Mouse (Mus musculus) midbrain, embryonic 12.5 days (tissue): ENCODE measurements at regions not wholly inside any gene's neighbourhood (a gene's known extent, or its start where the extent isn't known, plus 50 kb on each side); places are given as distances from the start of the nearest gene placed in this dataset.
"Not testable (repeated sequence)": the region's sequence is repeated elsewhere in the genome, so short reads cannot be mapped to it uniquely, and the experiment has no call there.

ENCODE experiments used
- ATAC-seq: fragments of 200-750 bp; cut with Nextera tagmentation; 2 replicates; pipeline ENCODE4 v1.8.0; 2017; ENCODE audit warnings: low read depth, moderate TSS enrichment, moderate library complexity; ENCODE audit not compliant: low FRiP score
- H3K27ac ChIP-seq: fragments of 300-500 bp; sonication (generic); replicated peaks from 2 replicates; pipeline ENCODE4 v1.5.1; 2016; ENCODE audit warnings: mild to moderate bottlenecking
- H3K27me3 ChIP-seq: fragments of 300-500 bp; sonication (generic); 2 replicates; pipeline ENCODE4 v1.6.1; 2016; ENCODE audit warnings: mild to moderate bottlenecking
- H3K36me3 ChIP-seq: fragments of 300-500 bp; sonication (generic); 2 replicates; pipeline ENCODE4 v1.6.1; 2016
- H3K4me1 ChIP-seq: fragments of 300-500 bp; sonication (generic); 2 replicates; pipeline ENCODE4 v1.6.1; 2016
- H3K4me2 ChIP-seq: fragments of 300-500 bp; sonication (generic); replicated peaks from 2 replicates; pipeline ENCODE4 v1.6.1; 2016; ENCODE audit warnings: mild to moderate bottlenecking, moderate library complexity
- H3K4me3 ChIP-seq: fragments of 300-500 bp; sonication (generic); 2 replicates; pipeline ENCODE4 v1.5.1; 2016; ENCODE audit warnings: mild to moderate bottlenecking
- H3K9ac ChIP-seq: fragments of 300-500 bp; sonication (generic); replicated peaks from 2 replicates; pipeline ENCODE4 v1.6.1; 2016; ENCODE audit warnings: mild to moderate bottlenecking, moderate library complexity
- H3K9me3 ChIP-seq: fragments of 300-500 bp; sonication (generic); 2 replicates; pipeline ENCODE4 v1.6.1; 2016; ENCODE audit warnings: mild to moderate bottlenecking
- WGBS: fragments of 180-500 bp; shearing (Covaris S2); methylation state at CpG from one replicate; pipeline ENCODE4 v1.1.7; 2016; 5-methylcytosine and 5-hydroxymethylcytosine counted together

GRCm38 (mm10) chr2:147307488-147308386, 54.0 kb upstream of the Pax1 start:
- Histone ChIP-seq H3K27me3 (peaks cover 26% of the 10 kb centered on the region), H3K4me1 (no peaks in the 10 kb centered on the region), H3K9ac (no peak overlapping the region), H3K4me2 (peak overlapping the region; percentile 31), H3K4me3 (no peak overlapping the region), H3K36me3 (no peaks in the 10 kb centered on the region), H3K27ac (no peak overlapping the region), H3K9me3 (no peaks in the 10 kb centered on the region)
- WGBS: 11% methylated on average over 12 of the region's 12 CpGs
- peak; percentile 90 for ATAC-seq

GRCm38 (mm10) chr2:147306728-147307127, 55.0 kb upstream of the Pax1 start:
- no peak overlapping the region for H3K4me2 ChIP-seq
- H3K27me3 ChIP-seq: peaks cover 26% of the 10 kb centered on the region
- 78% methylated on average over 6 of the region's 6 CpGs for WGBS
- no peaks in the 10 kb centered on the region for H3K9me3 ChIP-seq
- H3K4me1 ChIP-seq: no peaks in the 10 kb centered on the region
- H3K9ac ChIP-seq: no peak overlapping the region
- no peaks in the 10 kb centered on the region for H3K36me3 ChIP-seq
- no peak overlapping the region for H3K27ac ChIP-seq
- ATAC-seq: no peak
- no peak overlapping the region for H3K4me3 ChIP-seq

GRCm38 (mm10) chr2:147305262-147305661, 56.5 kb upstream of the Pax1 start:
- Histone ChIP-seq H3K4me3 (no peak overlapping the region), H3K27ac (no peak overlapping the region), H3K9me3 (no peaks in the 10 kb centered on the region), H3K9ac (no peak overlapping the region), H3K36me3 (no peaks in the 10 kb centered on the region), H3K4me1 (no peaks in the 10 kb centered on the region), H3K27me3 (peaks cover 26% of the 10 kb centered on the region), H3K4me2 (no peak overlapping the region)
- peak; percentile 45; the same call in 1 of the 2 replicates for ATAC-seq
- WGBS: 28% methylated on average over 5 of the region's 5 CpGs

GRCm38 (mm10) chr2:147300503-147300902, 61.2 kb upstream of the Pax1 start:
- 90% methylated on average over 1 of the region's 1 CpGs for WGBS
- H3K4me1 ChIP-seq: 0 out of 2 replicates have a peak, but pooled peaks cover 3% of the 10 kb centered on the region
- H3K4me3 ChIP-seq: no peak overlapping the region
- H3K36me3 ChIP-seq: no peaks in the 10 kb centered on the region
- no peaks in the 10 kb centered on the region for H3K9me3 ChIP-seq
- no peak overlapping the region for H3K4me2 ChIP-seq
- H3K27me3 ChIP-seq: peaks cover 2% of the 10 kb centered on the region; the same call in 1 of the 2 replicates
- no peak overlapping the region for H3K9ac ChIP-seq
- no peak for ATAC-seq
- no peak overlapping the region for H3K27ac ChIP-seq

- ATAC-seq: no peak
- H3K9me3 ChIP-seq: no peaks in the 10 kb centered on the region
- no peak overlapping the region for H3K27ac ChIP-seq
- 0 out of 2 replicates have a peak, but pooled peaks cover 3% of the 10 kb centered on the region for H3K4me1 ChIP-seq
- WGBS: 65% methylated on average over 3 of the region's 3 CpGs
- no peak overlapping the region for H3K9ac ChIP-seq
- H3K4me3 ChIP-seq: no peak overlapping the region
- H3K36me3 ChIP-seq: no peaks in the 10 kb centered on the region
- H3K4me2 ChIP-seq: no peak overlapping the region
- no peaks in the 10 kb centered on the region; the same call in 1 of the 2 replicates for H3K27me3 ChIP-seq
These were observed 62.4 kb upstream of the Pax1 start for GRCm38 (mm10) chr2:147299359-147299758.

GRCm38 (mm10) chr2:147298499-147298896, 63.2 kb upstream of the Pax1 start:
- H3K4me1 ChIP-seq: 0 out of 2 replicates have a peak, but pooled peaks cover 3% of the 10 kb centered on the region
- H3K4me2 ChIP-seq: no peak overlapping the region
- no peak overlapping the region for H3K4me3 ChIP-seq
- H3K36me3 ChIP-seq: no peaks in the 10 kb centered on the region
- no peaks in the 10 kb centered on the region; the same call in 1 of the 2 replicates for H3K27me3 ChIP-seq
- no peak overlapping the region for H3K27ac ChIP-seq
- no peak overlapping the region for H3K9ac ChIP-seq
- peak; percentile 60 for ATAC-seq
- H3K9me3 ChIP-seq: no peaks in the 10 kb centered on the region
- 58% methylated on average over 7 of the region's 7 CpGs for WGBS

- H3K27ac ChIP-seq: no peak overlapping the region
- no peak overlapping the region for H3K4me2 ChIP-seq
- 80% methylated on average over 11 of the region's 11 CpGs for WGBS
These were observed 63.7 kb upstream of the Pax1 start for GRCm38 (mm10) chr2:147297876-147298498.

GRCm38 (mm10) chr2:147294926-147295325, 66.8 kb upstream of the Pax1 start:
- not testable (repeated sequence) for H3K9ac ChIP-seq, H3K4me3 ChIP-seq, H3K9me3 ChIP-seq, H3K27ac ChIP-seq, H3K27me3 ChIP-seq, H3K36me3 ChIP-seq, H3K4me1 ChIP-seq, H3K4me2 ChIP-seq, ATAC-seq
- 84% methylated on average over 2 of the region's 2 CpGs for WGBS

More at GRCm38 (mm10) chr2:147297876-147298498, 63.7 kb upstream of the Pax1 start:
- ATAC-seq: no peak
- Histone ChIP-seq H3K4me3 (no peak overlapping the region), H3K27me3 (no peaks in the 10 kb centered on the region; the same call in 1 of the 2 replicates), H3K4me1 (0 out of 2 replicates have a peak, but pooled peaks cover 3% of the 10 kb centered on the region), H3K9me3 (no peaks in the 10 kb centered on the region), H3K9ac (no peak overlapping the region), H3K36me3 (no peaks in the 10 kb centered on the region)

GRCm38 (mm10) chr2:147293294-147293688, 68.4 kb upstream of the Pax1 start:
- H3K36me3 ChIP-seq: no peaks in the 10 kb centered on the region
- no peak for ATAC-seq
- H3K9me3 ChIP-seq: no peaks in the 10 kb centered on the region
- 56% methylated on average over 3 of the region's 3 CpGs for WGBS
- H3K9ac ChIP-seq: no peak overlapping the region
- H3K4me2 ChIP-seq: no peak overlapping the region
- no peaks in the 10 kb centered on the region for H3K27me3 ChIP-seq
- no peak overlapping the region for H3K27ac ChIP-seq
- 0 out of 2 replicates have a peak, but pooled peaks cover 3% of the 10 kb centered on the region for H3K4me1 ChIP-seq
- no peak overlapping the region for H3K4me3 ChIP-seq

- ATAC-seq: no peak
- 51% methylated on average over 11 of the region's 11 CpGs for WGBS
These were observed 69.1 kb upstream of the Pax1 start for GRCm38 (mm10) chr2:147292387-147293293.

GRCm38 (mm10) chr2:147283390-147283789, 78.3 kb upstream of the Pax1 start:
- H3K4me2 ChIP-seq: no peak overlapping the region
- H3K9me3 ChIP-seq: no peaks in the 10 kb centered on the region
- H3K27ac ChIP-seq: no peak overlapping the region
- ATAC-seq: no peak
- H3K4me1 ChIP-seq: no peaks in the 10 kb centered on the region
- no peak overlapping the region for H3K9ac ChIP-seq
- WGBS: 80% methylated on average over 3 of the region's 3 CpGs
- no peaks in the 10 kb centered on the region for H3K27me3 ChIP-seq
- no peaks in the 10 kb centered on the region for H3K36me3 ChIP-seq
- no peak overlapping the region for H3K4me3 ChIP-seq

More at GRCm38 (mm10) chr2:147292387-147293293, 69.1 kb upstream of the Pax1 start:
- Histone ChIP-seq H3K27ac (no peak overlapping the region), H3K9ac (no peak overlapping the region), H3K36me3 (no peaks in the 10 kb centered on the region), H3K27me3 (no peaks in the 10 kb centered on the region), H3K9me3 (no peaks in the 10 kb centered on the region), H3K4me1 (no peaks in the 10 kb centered on the region), H3K4me2 (no peak overlapping the region), H3K4me3 (no peak overlapping the region)
